Mouse (Mus musculus) monocyte, adult 2 months (primary cell): ENCODE data around the gene Egfem1.

ENCODE experiments used
- DNase-seq, 2 experiments: peaks; one replicate each; pipeline ENCODE4 v3.0.0; 2022; ENCODE audit warnings: low spot score in 2 of 2, low read depth in 1 of 2

The Egfem1 gene

DNA sequence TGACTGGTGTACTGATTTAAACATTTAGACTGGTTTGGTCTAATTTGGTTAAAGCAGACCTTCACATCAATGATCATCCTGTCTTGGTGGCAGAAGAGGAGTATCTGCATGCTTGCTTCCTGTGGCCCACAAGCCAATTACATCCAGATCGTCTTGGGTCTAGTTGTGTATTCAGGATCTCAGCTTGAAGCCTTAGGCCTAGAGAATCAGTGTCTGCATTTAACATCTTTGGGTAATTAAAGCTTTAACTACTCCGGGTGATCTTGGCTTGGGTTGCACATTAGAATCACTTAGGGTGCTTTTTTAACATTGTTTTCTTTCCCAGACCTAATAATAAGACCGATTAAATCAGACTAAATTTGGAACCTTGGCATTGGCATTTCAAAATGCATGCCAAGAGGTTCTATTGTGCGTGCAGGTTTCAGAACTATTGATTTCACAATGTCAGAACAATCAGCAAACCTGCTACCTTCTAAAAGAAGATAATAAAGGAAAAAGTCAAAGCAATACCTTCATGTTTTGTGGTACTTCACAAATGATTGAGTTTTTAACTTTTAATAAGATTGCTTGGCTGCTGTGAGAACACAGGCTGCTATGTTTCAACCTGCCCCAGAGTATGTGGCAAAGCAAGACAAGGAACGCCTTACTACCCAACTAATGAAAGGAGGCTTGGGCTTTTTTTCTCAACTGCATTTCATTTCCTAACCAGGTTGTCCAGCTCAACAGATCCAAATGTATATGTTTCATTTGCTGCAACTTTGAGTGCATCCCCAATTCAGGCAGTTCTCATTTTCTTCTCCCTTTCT is 496.4 kb downstream of the Egfem1 start:
- no peak for DNase-seq

DNA sequence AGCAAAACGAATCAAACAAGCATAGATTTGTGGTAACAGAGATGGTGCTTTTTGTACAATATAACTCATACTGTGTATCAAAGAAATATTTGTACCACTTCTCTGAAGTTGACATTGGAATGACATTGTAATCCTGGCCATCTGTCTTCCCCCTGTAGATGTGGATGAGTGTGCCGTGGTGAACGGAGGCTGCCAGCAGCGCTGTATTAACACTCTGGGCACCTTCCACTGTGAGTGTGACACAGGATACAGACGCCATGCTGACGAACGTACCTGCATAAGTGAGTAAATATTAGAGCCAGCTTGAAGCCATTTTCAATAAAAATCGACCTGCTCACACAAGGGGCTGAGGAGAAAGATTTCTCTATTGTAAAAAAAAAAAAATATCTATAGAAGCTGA is 500.9 kb downstream of the Egfem1 start:
- no peak for DNase-seq

DNA sequence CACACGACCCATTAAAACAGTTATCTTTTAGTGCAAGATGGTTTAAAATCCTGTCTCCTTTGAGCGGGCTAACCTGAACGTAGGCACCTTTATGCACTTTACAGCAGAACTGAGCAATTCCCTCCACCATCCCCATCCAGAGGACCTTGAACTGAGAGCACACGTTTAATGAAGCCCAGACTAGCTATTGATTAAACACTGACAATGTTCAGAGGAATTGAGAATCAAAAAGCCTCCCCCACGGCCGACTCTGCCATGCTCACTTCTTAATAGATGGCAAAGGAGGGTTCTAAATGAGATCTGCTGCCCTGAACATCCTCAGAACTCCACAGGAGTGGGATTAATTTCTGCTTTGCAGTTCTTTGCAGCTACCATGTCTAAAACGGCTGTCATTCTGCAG is 520.3 kb downstream of the Egfem1 start:
- DNase-seq, result no peak

DNA sequence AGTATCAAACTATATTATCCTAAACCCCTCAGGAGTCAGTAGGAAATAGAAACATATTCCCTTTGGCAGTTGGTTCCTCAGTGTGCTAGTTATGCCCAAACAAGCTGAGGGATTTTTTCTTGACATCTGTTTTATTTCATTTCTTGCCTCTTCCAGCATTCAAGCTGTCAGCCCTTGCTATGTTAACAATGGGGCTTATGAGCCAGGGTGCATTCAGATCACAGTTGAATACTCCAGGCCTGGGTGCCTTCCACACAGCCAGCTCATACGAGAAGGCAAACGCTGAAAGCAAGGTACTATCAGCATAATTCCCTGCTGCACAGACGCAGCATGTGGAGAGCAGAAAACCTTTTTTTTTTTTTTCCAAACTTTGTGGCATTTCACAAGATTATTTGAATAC is 526.9 kb downstream of the Egfem1 start:
- no peak for DNase-seq

DNA sequence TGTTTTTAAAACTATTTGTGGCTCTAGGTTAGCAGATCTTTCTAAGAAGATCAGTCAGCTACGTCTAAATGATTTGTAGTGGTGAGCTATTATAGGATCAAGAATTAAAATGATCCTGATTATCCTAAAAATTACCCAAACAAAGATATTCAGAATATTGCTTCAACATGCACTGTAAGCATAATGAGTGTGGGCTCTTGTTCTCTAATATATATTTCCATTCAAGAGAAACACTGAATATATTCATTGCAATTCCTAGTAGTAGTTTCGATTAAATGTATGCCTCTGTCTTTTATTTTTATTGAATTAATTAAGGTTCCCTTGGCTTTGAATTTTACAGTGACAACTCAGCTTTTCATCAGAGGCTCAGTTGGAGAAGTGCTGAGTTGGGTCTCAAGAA is 527.4 kb downstream of the Egfem1 start:
- no peak for DNase-seq

DNA sequence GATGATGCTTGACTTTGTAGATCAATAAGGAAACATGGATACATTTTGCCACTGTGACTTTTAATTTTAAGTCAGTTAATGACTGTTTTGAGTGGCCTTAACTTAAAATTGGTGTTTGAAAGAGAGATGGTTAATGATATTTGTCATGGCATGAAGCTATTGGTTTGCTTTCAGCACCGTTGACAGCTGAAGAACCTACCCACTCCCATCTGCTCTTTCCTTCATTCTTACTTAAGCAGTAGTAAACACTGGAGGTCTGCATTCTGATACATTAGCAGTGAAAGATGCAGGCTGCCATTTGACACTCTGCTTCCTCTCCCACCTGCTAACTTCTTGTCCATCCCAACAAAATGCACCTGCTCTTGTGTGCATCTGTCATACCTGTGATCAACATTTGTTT is 537.8 kb downstream of the Egfem1 start:
- no peak for DNase-seq

DNA sequence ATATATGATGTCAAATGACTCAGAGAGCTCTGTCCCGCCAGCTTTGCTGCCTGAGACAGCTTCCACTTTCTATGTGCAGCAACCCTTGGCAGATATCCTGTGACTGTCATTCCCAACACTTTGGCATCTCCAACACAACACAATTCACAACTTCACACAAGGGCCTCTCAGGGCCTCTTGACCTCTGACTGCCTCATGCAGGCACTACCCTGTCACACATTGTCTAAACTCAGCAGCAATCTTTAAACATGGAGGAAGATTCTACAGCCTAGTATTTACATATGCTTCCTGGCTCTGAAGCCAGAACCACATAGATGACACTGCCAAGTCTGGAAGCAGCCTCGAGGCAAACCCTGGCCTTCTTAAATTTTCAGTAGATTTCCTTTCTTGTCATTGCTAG is 558.0 kb downstream of the Egfem1 start:
- no peak for DNase-seq

DNA sequence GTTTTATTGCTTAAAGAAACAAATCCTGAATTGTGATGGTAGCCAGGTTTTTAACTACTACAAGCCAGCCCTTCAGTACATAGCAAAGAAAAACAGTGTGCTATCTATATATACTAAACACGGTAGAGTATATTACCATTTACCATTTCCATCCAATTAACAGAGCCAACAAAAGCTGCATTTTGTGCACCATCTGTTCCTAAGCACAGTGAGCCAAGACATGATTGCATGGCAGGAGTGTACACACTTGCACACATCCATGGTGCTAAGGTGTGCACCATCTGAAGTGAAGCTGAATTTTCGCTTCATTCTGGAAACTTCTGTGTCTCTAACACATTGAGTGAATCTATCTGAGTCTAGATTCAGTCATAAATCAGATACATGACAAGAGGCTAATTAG is 585.0 kb downstream of the Egfem1 start:
- DNase-seq, result no peak

DNA sequence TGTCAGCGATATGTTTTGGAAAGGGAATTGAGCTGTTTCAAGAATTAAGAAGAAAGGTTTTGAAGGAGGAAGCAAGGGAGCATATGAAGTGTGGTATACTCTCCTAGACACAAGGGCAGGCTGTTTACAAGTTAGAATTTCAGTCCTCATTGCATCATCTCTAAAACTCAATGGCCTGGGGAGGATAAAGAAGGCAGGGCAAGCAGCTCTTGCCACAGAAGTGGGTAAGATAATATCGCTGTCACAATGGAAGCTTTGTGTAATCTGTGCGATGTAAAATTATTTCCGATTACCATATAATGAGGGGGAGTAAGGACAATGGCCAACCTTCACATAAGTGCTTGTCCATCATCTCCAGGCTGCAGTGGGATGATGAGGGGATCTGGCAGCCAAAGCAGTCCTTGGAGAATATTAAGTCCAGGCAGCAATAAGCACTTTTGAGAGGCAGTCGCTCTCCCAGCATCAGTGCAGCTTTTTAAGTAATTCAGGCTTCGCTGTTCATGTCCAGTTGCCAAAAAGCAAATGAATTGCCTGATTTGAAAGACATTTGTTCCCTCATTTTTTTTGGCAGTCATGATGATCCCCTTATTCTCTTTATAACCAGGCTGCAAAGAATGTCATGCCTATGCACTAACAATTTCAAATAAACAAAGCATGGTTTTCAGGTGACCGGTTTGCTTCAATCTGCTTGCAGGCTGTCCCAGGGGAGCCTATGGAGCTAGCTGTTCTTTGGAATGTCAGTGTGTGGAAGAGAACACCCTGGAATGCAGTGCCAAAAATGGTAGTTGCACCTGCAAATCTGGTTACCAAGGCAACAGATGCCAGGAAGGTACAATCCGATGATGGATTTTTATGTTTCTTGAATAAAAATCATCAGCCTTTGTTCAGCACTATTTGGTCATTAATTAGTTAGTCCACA is 607.8 kb downstream of the Egfem1 start:
- DNase-seq, result no peak

DNA sequence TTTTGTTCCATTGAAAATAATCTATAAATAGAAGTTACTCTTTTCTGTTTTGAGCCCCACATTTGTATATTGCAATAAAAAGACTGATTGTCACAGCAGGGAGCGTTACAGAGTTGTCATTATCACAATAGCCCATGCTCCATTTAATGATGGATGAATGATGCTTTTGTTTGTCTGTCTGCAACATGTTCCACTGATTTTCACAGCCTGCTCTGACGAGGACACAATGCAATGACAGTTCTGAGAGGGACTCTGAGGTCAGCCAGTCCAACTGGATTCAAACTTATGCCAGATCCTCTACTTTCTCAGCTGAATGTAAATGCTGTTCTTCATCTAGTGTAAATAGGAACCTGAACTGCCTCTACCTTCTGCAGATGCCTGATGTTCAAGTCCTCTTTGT is 619.3 kb downstream of the Egfem1 start:
- DNase-seq, result no peak

DNA sequence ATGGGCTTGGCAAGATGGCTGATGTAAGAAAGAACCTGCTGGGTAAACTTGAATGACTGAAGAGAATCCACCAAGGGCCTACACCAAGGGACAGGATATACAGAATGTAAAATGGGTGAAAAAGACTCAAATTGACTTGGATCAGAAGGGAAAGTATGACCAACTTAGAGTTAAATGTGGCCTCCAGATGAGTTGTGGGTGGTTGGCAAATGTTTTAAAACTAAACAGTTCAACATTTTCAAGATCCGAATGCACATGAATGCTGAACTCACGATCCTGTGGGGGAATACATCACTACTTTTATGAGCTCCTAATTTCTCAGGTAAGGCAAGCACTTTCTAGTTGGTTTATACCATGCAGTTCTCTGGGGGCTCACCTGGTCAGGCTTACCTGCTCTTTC is 625.0 kb downstream of the Egfem1 start:
- DNase-seq, result no peak

DNA sequence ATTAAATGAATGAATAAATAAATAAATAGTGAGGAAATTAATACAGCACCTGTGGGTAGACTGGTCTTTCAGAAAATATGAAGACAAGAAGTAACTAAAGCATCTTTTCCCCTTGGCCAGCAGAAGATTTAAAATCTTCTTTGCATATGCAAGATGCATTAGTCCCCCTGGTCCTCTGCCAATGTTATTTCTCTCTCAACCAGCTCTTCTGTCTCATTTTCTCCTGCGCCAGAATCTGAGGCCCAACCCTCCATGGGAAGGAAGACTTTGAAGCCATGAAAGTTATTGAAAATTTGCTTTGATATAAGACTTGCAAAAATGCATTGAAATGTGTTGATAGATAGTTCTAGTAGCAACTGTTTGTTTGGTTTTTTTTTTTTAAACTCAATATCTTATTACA is 625.6 kb downstream of the Egfem1 start:
- DNase-seq, result no peak

DNA sequence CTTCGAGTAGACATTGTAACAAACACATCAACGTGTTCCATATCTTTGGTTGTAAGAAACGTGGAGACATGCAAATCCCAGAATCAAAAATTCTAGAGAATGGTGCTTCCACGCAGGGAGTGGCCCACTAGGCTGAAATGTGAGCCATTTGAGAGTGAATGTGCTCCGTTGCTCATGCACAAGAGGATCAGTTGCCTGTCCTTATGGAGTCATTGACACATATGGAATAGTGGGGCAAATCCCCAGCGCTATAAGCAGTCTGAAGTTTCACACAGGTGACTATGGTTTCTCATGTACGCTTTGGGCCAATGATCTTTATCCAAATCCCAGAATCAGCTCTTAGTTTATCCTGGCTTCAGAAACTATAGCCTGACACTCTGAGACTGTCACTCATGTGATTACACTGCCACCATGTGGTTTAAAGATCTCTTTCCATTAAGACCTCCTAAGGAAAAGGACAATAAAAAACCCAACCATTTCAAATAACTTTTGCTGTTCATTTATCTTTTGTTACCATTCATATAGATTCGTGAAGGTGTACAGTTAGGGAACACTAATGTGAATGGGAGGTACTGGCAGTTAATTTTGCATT is 644.6 kb downstream of the Egfem1 start:
- no peak for DNase-seq

DNA sequence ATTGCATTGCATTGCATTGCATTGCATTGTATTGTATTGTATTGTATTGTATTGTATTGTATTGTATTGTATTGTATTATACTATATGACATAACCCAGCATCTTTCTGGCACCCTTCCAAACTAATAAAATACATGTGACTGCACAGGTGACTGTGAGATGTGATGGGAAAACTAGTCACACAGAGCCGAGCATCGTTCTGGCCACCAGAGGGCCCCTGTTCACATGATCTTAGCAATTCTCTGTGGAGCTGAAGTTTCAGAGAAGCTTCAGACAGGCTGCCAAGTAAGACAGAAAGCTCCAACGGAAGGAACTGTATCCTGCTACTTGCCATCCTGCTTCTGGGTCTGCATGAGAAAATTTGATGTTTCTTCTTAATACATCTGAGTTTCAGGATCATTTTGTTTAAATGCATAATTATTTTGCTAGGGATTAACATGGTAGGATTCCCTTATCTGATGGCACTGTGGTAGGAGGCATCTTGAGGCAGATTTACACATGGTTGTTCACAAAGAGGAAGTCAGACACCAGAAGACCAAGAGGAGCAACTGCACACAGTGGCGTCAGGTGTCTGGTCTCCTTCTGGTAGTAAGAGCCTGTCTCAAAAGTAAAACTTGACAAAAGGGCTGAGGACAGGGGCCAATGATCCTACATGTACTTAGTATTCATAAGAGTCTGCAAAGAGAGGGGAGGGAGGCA is 648.4 kb downstream of the Egfem1 start:
- no peak for DNase-seq

DNA sequence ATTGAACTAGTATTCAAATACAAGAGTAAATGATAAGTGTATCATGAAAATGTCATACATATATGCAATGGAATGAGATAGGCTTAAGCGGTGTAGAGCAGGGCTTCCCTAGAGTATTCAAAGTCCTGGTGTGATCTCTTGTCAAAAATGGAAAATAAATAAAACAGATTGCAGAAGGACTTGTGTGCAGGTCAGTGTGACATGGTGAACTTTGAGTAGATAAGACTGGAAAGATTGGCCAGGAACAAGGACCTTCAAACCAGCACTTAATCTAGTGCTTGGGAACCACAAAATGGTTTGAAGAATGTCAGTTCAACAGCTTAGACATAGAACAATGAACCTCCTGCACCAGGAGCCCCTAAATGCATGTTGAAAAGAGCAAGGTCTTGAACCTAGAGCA is 649.7 kb downstream of the Egfem1 start:
- DNase-seq, result no peak

DNA sequence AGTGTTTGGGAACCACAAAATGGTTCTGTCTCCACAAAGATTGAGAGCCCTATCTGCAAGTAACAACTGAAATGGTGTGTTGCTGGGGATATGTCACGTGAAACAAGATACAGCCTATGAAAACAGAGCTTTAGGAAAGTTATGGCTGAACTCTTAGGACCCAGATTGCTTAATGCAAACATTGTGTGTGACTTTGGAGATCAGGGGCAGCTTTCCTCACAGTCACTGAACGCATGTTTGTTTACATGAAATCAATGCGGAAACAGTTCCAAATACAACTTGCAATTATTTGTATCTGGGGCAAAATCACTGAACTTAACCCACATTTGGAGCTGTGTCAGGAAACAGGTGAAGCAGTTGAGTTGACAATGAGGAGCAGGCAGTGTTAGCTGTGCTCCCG is 650.8 kb downstream of the Egfem1 start:
- no peak for DNase-seq

DNA sequence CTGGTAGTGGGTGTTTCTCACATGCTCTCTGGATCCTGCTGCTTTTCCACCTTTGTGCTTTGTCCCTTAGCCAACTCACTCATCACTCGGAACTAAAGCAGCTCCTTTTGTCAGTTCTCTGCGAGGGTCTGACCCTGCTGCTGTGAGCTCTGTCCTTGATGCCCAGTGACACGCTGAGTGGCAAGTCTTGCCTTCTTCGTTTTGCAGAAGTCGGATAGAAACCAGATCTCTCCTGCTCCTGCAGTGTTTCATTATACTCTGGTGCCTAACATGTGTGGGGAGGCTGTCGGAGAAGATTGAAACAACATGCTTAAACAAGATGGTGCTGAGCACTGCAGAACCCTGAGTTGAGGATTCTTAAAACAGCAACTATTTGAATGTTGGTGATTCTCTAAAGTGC is 652.4 kb downstream of the Egfem1 start:
- DNase-seq, result no peak

DNA sequence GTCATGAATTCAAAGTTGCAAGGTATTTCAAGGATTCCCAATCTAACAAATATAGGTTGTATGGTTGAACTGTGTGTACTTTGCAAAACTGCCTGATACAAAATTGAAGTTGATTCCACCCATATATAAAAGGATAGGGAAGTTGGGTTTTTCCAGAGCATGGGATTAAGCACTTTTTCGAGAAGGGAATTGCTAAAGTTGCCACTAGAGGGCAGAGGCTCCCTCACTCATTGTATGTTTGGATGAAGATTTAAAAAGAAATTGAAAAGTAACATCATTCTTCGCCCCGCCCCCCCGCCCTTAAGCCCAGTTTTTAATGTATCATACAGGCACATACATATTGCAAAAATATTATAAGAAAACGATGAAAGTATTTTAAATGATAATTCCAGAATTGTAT is 657.5 kb downstream of the Egfem1 start:
- no peak for DNase-seq
